Mouse (Mus musculus) brain, embryonic 14.5 days (tissue): ENCODE measurements around the gene Tsfm.

ENCODE experiments used
- CTCF ChIP-seq: fragments of 200-500 bp; IDR thresholded peaks from 2 replicates; pipeline ENCODE4 v1.5.1; 2012; ENCODE audit warnings: inconsistent platforms, mild to moderate bottlenecking, moderate library complexity, borderline replicate concordance; ENCODE audit not compliant: insufficient read depth, insufficient read length; ENCODE audit errors: extremely low read depth
- POLR2A ChIP-seq: fragments of 200-500 bp; IDR thresholded peaks from 2 replicates; pipeline ENCODE4 v1.6.1; 2012; ENCODE audit warnings: mild to moderate bottlenecking, inconsistent platforms, borderline replicate concordance; ENCODE audit not compliant: poor library complexity, insufficient read depth, insufficient read length, severe bottlenecking; ENCODE audit errors: extremely low read depth

DNA sequence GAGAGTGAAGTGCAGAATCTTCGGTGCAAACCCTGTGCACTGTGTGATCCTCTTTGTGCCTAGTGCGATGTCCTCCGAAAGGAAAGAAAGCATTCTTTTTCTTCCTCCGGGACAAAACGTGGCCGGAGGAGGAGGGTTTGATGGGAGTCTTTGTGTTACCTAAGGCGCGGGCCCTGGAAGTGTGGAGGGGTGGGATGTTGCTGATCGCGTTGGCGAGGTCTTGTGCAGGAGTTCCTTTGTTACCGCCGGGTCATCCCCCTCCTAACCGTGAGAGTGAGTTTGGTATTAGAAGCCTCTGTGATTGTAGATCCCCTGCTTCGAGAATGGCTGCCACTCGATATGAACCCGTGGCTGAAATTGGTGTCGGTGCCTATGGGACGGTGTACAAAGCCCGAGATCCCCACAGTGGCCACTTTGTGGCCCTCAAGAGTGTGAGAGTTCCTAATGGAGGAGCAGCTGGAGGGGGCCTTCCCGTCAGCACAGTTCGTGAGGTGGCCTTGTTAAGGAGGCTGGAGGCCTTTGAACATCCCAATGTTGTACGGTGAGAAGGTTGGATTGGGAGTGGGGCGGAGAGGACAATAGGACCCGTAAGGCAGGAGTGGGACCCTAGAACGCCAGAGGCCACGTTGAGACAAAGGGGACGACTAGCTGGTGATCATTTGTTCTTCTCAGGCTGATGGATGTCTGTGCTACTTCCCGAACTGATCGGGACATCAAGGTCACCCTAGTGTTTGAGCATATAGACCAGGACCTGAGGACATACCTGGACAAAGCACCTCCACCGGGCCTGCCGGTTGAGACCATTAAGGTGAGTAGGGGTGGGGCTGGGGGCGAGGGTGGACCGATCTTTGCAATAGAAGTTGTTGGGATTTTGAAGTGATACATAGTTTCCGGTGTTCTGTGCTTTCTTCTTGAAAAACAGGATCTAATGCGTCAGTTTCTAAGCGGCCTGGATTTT is 33.6 kb upstream of the Tsfm start:
- TF ChIP-seq POLR2A: no peak
- no peak for TF ChIP-seq CTCF
